Mouse (Mus musculus): ENCODE measurements around the gene Zbtb8a.

GRCm38 (mm10) chr4:129336291-129336690, 41.6 kb downstream of the Zbtb8a start:
- no peak for TF ChIP-seq CTCF (IDR thresholded peaks at IDR 0.05; ENCODE audit: insufficient read depth, low read length)
- no peak for TF ChIP-seq POLR2A (IDR thresholded peaks at IDR 0.05; ENCODE audit: borderline replicate concordance, extremely low read depth, low read depth, low read length)

All from lung, adult 2 months (tissue).